Mouse (Mus musculus) natural killer cell, adult 2 months (primary cell): ENCODE measurements around the gene Shld2.

Source experiments
- DNase-seq, 2 experiments: peaks; one replicate each; pipeline ENCODE4 v3.0.0; 2022; ENCODE audit warnings: low spot score in 2 of 2

The Shld2 gene

DNA sequence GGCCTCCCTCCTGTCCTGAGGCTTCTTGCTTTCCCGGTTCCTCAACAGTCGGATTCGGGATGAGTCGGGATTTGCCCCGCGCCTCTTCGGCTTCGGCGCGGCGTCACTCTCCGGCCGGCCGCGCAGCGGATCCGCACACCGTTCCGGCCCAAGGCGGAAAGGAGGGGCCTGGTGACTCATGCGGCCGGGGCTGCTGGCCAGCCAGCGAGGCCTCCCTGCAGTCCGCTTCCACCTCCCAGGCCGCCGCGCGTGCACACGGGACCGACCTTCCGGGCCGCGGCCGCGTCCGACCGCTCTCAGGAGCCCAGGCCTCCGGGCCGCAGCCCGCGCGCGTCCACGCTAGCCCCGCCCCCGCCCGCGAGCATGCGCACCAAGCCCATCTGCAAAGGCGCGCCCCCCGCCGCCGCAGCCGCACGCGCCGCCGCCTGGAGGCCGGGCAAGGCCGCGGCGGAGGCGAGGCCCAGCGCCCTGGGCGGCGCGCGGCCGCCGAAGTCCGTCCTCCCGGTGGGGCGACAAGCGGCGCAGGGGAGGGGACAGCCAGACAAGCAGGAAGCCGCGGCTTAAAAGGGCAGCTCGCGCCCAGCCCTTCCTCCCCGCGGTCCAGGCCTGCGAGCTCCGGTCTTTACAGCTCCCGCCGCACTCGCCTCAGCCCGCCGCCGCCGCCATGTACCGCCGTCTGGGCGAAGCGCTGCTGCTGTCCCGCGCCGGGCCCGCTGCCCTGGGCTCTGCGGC, at the start of gene Shld2, which contains the start of gene Glud1:
Shld2 (minus strand) TSS at position 260 of the 732 bp plus-strand sequence.
Glud1 (plus strand) TSS at position 494 of the 732 bp plus-strand sequence.
- DNase-seq, result peak; percentile 92 to 93

DNA sequence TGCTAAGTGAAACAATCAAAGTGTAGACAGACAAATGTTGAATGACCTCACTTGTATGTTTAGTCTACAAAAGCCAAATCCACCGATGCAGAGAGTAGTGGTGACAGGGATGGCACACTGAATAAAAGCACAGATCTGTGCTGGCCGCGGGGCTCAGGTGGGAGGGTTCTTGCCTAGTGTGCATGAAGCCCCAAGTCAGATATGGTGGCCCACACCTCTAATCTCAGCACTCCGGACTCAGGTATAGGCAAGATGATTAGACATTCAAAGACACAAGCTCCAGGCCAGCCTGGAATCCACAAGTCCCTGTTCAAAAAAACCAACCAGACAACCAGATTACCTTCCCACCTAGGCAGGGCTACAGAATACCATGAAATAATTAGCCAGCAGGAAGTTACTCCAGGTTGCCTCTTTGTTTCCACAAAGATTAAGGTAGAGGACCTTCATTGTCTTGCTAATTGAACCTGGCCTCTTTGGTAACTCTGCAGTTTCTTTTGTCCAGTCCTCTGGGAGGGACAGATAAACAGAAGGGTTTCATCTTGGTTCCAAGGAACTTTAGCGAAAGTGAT, 49.5 kb upstream of the Shld2 start:
- no peak for DNase-seq

DNA sequence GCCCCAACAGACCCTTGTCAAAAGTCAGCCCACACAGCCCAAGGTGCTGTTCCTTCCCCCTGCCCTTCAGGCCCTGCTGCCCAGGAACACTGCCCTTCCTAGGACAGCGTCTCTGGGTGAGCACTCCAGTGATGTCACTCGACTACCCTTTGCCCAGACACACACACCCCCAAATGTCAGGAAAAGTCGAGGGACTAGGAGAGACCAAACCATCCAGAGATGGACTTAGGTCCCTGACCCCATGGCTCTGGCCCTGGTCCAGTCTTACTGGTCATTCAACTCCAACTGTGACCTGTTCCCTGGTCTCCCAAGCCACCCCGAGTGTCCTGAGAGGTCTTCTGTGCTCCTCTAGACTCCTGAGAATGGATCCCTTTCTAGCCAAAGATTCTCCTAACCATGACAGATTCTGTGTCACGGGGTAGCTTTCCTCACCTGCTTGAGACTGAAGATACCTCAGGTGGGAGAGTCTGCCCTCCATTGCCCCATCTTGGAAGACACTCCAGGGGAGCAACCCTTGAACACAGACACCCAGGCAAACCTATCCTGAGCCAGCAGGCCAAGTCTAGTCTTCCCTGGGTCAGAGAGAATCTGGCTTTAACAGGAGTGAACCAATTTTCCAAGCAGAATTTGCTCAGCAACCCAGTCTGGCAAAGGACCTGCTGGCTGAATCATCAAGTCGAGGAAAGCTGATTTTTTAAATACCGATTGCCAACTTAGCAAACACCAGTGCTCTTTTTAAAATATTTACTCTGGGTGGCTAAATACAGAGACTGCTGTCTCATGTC, 47.6 kb upstream of the Shld2 start:
- DNase-seq, result no peak

DNA sequence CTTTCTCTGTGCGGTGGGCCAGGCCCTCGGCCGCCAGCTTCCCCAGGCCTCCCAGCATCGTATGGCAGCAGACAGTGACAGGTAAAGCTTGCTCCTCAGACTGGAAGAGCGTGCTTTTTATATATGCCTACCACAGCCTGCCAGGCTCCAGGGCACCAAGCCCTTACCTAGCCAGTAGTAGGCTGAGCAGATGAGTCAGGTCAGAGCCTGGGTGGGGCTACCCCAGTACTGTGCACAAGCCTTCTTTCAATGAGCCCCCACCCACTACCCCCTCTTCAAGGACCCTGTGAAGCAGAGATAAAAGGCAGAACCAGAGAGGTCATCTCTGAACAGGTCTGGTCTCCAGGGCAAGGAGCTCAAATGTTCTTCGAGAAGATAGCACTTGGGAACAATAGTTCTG, 45.0 kb upstream of the Shld2 start, which contains the start of gene Fam25c:
Fam25c (minus strand) TSS at position 133 of the 400 bp plus-strand sequence.
- no peak for DNase-seq

DNA sequence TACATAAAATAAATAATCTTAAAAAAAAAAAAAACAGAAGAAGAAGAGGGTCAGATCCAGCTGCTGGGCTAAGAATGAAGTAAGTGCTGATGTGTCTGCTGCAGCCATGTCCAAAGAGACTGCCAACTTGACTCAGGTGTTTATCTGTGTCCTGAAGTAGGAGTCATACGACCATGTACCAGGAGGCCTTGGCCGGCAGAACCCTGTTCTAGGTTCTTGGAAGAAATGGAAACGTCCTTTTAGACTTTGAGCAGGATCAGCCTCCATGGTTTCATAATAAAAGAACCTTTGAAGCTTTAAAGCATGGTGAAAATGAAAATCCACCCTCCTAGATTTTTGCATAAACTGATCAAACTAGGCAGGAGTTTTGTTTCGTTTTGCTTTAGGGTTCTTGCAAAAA, 44.2 kb upstream of the Shld2 start:
- no peak for DNase-seq

DNA sequence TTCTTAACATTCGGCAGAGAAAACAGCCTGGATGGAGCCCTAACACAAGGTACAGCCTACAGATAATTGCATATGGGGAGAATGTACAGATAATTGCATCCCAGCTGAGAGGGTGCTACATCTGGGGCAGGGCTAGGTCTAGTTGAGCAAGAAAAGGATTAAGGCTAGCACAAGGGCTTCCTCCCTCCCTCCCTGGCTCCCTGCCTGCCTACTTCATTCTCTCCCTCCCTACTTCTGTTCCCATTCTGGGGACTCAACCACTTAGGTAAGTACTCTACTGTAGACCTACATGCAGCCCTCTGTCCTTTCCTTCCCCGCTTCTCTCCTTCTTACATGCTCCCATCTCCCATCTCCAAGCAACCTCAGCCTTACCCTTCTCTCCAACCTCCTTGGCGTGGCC, 43.0 kb upstream of the Shld2 start:
- no peak for DNase-seq

DNA sequence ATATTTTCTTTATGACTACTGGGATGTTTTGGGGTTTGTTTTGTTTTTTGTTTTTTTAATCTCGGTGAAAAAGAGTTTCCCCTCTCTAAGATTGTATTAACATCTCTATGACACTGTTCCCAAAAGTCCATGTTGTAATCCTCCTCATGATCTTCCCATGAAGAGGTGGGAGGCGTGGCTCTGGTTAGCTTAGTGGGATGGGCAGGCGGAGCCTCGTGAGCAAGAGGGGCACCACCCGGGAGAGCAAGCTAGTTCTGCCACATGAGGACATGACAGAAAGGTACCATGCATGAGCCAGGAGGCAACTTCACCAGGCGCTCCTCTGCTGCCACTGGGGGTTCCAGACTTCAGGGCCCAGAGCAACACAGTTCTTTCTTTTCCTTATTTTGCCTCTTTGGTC, 42.2 kb upstream of the Shld2 start:
- no peak for DNase-seq

DNA sequence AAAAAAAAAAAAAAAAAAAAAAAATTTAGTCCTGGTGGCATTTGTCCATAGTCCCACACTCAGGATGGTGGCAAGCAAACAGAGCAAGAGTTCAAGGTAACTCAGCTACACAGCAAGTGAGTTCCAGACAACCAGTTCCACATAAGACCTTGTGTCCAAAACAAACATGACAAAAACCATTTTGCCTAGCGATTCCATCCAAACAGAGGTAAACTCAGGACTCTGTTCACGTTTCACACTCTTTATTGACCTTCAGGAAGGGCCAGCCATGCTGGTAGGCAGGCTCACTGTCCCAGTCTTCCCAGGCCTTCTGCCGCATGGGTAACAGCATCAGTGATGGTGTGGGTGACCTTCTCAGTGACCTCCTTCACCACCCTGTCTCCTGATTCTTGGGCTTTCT, 41.4 kb upstream of the Shld2 start:
- DNase-seq, result no peak

DNA sequence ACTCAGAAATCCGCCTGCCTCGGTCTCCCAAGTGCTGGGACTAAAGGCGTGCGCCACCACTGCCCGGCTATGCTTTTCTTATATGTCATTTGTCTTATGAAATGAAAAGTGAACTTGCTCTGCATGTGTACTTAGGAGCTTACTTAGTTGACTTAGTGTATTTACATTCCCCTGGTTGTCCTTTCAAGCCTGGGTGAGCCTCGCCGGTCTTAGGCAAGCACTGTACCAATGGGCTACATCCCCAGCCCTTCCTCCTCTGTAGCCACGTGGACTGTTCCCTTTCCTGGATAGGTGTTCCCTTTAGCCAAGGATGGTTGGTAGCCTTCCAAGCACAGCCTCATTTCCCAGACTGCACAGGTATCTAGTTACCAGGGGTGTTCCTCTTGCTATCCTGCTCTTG, 38.7 kb upstream of the Shld2 start:
- no peak for DNase-seq

DNA sequence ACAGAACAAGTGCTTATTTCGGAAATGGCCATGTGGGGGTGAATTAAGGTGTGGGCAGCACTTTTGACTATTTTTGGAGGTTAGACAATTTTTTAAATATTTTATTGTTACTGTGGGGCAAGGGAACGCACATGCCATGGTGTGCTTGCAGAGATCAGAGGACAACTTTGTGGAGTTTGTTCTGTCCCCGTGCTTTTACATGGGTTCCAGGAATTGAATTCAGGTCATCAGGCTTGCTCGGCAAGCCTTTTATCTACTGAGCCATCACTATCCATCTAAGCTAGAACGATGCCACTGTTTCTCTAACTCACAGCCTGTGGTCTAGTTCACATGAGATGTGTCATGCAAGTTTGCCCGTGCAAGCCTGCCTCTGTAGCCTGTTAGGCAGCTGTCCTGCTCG, 38.0 kb upstream of the Shld2 start:
- DNase-seq, result no peak

DNA sequence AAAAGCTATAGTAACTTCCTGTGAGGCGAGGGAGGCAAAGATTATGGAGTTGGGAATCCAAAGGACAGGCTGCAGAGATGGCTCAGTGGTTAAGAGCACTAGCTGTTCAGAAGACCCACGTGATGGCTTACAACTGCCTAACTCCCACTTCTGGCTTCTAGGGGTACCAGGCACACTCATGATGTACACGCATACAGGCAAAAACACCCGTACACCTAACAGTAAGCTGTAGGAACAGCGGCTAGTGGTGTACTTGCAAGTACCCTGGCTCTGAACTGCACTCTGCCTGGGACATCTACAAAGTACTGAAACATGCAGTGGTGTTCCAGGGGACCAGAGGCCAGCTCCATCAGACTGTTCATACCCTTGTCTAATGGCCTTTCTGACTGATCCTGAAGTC, 36.8 kb upstream of the Shld2 start:
- no peak for DNase-seq

DNA sequence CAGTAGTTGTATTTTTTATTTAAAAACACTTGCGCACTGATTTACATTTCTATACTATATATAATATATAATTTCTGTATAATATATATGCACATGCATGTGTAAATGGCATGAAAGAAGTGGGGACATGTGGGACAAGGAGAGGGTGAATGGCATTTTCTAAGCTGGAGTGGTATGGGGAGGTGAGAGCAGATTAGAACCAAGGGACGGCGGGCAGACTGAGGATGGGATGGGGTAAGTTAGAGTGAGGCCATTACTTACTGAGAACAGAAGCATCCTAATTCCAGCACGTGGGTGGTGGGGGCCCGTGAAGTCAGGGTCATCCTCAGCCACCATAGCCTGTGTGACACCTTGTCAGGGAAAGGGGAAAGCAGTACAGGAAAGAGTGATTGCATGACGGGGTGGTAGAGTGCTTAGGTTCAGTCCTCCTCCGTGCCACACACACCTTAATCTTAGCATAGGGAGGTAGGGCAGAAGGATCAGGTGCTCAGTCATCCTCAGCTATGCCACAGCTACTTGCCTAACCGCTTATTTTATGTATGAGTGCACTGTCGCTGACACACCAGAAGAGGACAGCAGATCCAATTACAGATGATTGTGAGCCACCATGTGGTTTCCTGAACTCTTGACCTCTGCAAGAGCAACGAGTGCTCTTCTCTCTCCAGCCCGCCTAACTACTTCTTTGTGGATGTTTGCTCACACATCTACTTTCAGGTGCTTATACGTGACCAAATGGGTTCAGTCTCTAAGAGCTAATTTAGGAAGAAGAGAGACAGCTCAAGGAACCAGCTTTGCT, 35.7 kb upstream of the Shld2 start:
- DNase-seq, result no peak

DNA sequence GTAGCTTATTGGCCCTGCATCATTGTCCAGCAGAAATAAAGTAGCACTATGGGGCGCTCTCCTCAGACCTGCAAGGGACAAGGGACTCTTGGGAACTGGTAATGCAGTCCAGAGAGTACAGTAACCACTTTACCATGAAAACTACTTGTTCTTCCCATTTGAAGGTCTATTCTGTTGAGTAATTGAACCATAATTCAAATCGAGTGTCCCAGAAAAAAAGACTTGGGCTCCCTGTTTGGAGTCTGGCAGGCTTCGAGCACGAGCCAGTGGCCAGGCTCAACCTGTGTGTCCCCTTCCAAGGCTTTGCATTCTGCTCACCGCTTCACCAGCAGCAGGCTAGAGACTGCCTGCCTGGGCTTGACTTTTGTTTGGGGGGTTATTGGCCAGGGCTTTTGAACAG, 34.1 kb upstream of the Shld2 start:
- no peak for DNase-seq

DNA sequence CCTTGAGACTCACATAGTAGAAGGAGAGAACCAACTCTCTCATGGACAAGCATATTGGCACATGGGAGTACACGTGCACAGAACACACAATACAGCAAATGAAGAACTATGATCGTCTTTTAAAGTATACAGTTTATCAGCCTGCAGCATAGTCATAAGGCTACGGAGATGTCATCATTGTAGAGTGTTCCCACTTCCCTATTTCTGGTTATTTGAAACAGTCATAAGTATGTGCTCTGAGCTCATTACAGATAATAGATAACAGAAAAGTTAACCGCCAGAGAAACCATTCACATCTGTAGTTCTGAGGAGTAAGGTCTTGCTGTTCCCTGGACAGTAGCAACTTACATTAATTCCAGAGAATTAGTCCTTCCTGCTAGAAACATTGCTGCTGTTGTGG, 32.8 kb upstream of the Shld2 start:
- DNase-seq, result no peak

DNA sequence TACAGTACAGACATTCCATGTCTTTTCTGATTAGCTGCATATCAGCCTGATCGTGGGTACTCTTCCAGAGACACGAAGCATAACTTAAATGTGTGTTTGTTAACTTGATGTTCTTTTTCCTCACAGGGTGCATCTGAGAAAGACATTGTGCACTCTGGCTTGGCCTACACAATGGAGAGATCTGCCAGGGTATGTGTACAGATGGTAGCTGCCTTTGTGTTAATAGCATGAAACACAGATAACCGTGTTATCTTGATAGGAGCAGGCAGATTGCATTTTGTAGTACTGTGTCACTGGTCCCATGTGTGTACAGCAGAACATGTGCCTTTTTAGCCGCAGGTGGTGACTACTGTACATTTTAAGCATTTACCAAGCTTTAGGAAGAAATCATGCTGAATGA, 31.7 kb upstream of the Shld2 start:
- no peak for DNase-seq

DNA sequence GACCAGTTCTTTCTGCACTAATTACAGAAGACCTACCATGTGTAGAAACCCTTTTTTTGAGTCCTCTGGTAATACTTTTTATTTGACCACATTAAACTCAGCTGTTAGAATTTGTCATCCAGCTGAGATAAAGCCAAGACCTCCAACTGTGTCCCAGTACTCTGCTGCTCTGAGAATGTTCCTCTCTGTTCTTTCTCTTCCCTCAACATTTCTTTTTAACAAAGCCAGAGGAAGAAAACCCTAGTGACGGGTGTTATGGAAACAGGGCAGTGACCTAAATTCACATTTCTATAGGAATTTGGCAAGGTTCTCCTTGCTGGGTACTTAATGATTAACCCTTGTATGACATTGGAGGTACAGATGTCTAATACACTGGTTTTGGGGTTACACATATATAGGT, 29.2 kb upstream of the Shld2 start:
- no peak for DNase-seq

DNA sequence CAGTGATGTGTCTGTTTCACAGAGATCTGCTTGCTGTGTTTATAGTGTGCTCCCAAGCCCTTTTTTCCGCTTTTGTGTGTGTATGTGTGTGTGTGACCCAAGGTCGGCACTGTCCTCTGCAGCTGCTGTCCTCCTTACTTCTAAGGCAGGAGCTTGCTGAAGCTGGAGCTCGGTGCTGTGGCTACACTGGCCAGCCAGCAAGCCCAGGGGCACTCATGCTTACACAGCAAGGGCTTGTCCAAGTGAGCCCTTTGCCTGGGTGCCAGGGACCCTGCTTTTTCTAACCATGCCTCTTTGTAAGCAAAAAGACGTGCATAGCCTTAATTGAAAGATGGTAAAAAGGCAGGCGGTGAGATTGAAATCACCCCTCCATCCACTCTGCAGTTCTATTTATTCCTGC, 22.2 kb upstream of the Shld2 start:
- DNase-seq, result no peak

DNA sequence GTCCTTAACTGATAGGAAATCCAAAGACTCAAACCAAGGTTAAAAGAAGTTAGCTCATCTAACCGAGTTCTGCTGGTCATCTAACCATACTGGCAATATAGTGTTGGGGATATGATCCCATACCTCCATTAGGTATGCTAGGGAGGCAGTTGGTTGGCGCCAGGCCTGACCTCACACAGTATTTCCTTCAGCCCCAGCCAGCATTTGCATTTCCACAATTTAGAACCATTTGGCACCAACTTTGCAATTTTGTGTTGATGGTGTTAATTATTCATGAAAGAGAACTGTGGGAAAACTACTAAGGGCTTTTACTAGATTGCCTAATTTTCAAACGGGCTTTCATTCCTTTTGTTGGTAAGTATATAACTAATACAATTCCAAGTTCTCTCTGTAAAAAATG, 21.6 kb upstream of the Shld2 start:
- DNase-seq, result no peak

DNA sequence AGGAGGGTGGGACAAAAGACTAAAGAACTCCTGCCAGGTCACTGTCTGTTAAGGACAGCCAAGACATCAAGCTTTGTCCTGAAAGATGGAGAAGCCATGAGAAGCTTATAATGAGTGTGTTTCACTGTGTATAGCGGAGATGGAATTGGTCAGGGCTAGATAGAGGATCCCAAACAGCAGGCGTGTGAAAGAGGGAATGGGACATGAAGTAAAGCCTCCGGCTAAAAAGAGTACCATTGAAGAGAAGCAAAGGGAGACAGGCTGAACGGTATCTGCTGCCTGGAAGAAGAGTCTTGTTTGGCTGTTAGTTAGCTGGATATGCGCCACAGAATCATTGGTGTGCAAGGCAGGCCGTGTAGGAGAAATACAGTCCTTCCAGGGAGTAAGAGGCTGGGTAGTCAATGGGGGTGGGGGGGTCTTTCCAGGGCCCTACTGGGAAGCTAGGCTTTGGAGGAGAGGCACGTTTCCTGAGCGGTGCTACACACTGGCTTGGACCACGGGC, 20.4 kb upstream of the Shld2 start:
- DNase-seq, result no peak

DNA sequence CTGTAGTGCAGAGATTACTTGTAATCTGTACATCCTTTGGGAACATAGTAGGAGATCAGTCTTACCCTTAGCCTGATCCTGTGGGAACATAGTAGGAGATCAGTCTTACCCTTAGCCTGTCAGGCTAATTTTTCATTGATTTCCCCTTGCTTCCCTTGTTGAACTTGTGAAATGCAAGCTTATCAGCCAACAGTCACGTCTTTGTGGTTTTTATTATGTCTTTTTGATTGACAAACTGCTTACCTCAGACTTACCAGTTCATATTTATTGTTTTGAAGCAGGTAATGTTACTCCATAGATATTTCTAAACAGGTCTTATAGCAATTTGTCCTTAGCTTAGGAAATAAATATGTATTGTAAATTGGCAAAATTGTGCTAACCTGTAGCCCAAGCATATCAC, 17.3 kb upstream of the Shld2 start:
- no peak for DNase-seq

DNA sequence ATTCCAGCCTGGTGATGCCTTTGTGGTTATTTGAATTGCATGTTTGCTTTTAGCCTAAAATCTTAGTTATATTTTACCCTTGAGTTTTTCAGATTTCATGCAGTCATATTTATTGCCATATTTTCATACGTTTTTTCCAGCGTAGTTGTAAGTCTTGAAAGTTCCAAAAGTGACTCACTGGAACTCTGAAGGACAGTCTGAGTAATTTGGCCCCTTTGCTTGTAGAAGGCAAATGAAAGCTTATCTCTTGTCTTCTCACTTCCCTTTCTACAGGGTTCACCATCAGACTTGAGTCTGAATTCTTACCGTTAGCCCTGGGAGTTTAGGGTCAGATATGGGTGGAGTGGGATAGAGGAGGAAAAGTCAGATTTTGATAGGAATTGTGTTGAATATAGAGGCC, 16.3 kb upstream of the Shld2 start:
- DNase-seq, result no peak

DNA sequence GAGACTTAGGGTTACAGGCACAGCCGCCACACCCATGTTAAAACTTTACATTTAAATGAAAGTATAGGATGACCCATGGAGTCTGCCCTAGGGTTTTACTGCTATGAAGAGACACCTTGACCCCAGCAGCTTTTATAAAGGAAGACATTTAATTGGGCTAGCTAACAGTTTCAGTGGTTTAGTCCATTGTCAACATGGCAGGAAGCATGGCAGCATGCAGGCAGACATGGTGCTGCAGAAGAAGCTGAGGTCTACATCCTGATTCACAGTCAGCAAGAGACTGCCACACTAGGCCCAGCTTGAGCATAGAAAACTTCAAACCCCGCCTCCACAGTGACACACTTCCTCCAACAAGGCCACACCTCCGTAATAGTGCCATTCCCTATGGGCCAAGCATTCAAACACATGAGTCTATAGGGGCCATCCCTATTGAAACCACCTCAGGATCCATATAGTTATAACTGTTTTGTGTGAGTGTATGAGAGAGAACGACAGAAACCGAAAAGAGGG, 13.3 kb upstream of the Shld2 start:
- no peak for DNase-seq
